Mouse (Mus musculus) embryonic fibroblast, embryonic 13.5 days (primary cell): Measurements from ENCODE around the gene Bcl2l10.
"Not testable (repeated sequence)": the region's sequence is repeated elsewhere in the genome, so short reads cannot be mapped to it uniquely, and the experiment has no call there.

Experiments
- CTCF ChIP-seq: IDR thresholded peaks from 2 replicates; pipeline ENCODE4 v1.5.1; 2011; ENCODE audit warnings: mild to moderate bottlenecking, control low read depth, low read length, moderate library complexity, borderline replicate concordance; ENCODE audit not compliant: insufficient read depth
- POLR2A ChIP-seq: IDR thresholded peaks from 2 replicates; pipeline ENCODE4 v1.6.1; 2011; ENCODE audit warnings: low read depth, mild to moderate bottlenecking, control low read depth, low read length, moderate library complexity

DNA sequence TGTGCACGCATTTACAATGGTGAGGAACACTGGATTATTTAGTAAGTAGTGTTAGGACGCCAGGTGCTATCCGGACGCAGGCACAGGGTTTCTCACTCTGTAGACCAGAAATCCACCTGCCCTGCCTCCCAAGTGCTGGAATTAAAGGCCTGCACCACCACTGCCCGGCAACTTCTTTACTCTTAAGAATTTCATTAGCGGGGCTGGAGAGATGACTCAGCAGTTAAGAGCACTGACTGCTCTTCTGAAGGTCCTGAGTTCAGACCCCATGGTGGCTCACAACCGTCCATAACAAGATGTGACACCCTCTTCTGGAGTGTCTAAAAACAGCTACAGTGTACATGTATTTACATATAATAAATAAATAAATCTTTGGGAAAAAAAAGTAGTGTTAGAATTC is 16.1 kb downstream of the Bcl2l10 start:
- TF ChIP-seq POLR2A, CTCF: not testable (repeated sequence)
